Mouse (Mus musculus) retina, embryonic 14.5 days (tissue): ENCODE data around the gene Coasy.
A peak's percentile ranks its signal among the peaks of the same experiment; 100 is the strongest.
"Not testable (repeated sequence)": the region's sequence is repeated elsewhere in the genome, so short reads cannot be mapped to it uniquely, and the experiment has no call there.

Experiments
- DNase-seq: peaks from one replicate; pipeline ENCODE4 v3.0.0-alpha.2; 2015; ENCODE audit warnings: low spot score

The Coasy gene

GRCm38 (mm10) chr11:101087682-101088055 is 5.3 kb downstream of the Coasy start:
- no peak for DNase-seq

GRCm38 (mm10) chr11:101089931-101090330 is 7.6 kb downstream of the Coasy start:
- DNase-seq: no peak

- DNase-seq: no peak
These were observed 12.6 kb downstream of the Coasy start for GRCm38 (mm10) chr11:101094930-101095313.

GRCm38 (mm10) chr11:101095314-101096024 is 13.1 kb downstream of the Coasy start, which contains the start of gene Psmc3ip:
TSS of gene Psmc3ip (minus strand) at chr11:101095436.
- DNase-seq: peak; percentile 97

- no peak for DNase-seq
These were observed 15.9 kb downstream of the Coasy start for GRCm38 (mm10) chr11:101098231-101098630.

GRCm38 (mm10) chr11:101103011-101103410 is 20.6 kb downstream of the Coasy start:
- DNase-seq: no peak

- no peak for DNase-seq
These were observed 27.0 kb downstream of the Coasy start for GRCm38 (mm10) chr11:101109351-101109750.

- no peak for DNase-seq
These were observed 28.3 kb downstream of the Coasy start for GRCm38 (mm10) chr11:101110708-101111107.

- no peak for DNase-seq
These were observed 28.8 kb downstream of the Coasy start for GRCm38 (mm10) chr11:101111178-101111577.

GRCm38 (mm10) chr11:101112186-101112585 is 29.8 kb downstream of the Coasy start:
- DNase-seq: no peak

GRCm38 (mm10) chr11:101115564-101115963 is 33.2 kb downstream of the Coasy start:
- no peak for DNase-seq

GRCm38 (mm10) chr11:101118105-101118504 is 35.7 kb downstream of the Coasy start:
- no peak for DNase-seq

GRCm38 (mm10) chr11:101119131-101119760 is 36.9 kb downstream of the Coasy start:
- DNase-seq: no peak

GRCm38 (mm10) chr11:101119761-101120544 is 37.6 kb downstream of the Coasy start, which contains the start of the genes Retreg3 and Tubg1:
TSS of gene Retreg3 (minus strand) at chr11:101119893.
TSS of gene Tubg1 (plus strand) at chr11:101119938.
- DNase-seq: peak; percentile 100

GRCm38 (mm10) chr11:101120545-101121188 is 38.3 kb downstream of the Coasy start:
- peak; percentile 37 for DNase-seq

- DNase-seq: not testable (repeated sequence)
These were observed 42.1 kb downstream of the Coasy start for GRCm38 (mm10) chr11:101124494-101124893.

GRCm38 (mm10) chr11:101125008-101125407 is 42.6 kb downstream of the Coasy start:
- not testable (repeated sequence) for DNase-seq

- DNase-seq: no peak
These were observed 44.7 kb downstream of the Coasy start for GRCm38 (mm10) chr11:101127075-101127474.

GRCm38 (mm10) chr11:101128996-101129577 is 46.7 kb downstream of the Coasy start:
- no peak for DNase-seq

- no peak for DNase-seq
These were observed 47.8 kb downstream of the Coasy start for GRCm38 (mm10) chr11:101130056-101130756.

GRCm38 (mm10) chr11:101131187-101131586 is 48.8 kb downstream of the Coasy start:
- no peak for DNase-seq
